Mouse (Mus musculus) neural tube, postnatal 0 days (tissue): ENCODE results near the gene Srcap. TPM values are rescaled to one million over a fixed set of nuclear protein-coding genes. Genes with fewer than 3 reads are reported as not detected.

Experiments used
- microRNA-seq: library from miRNA; unstranded; fragments of <30 nt; microRNA quantifications from one replicate; pipeline ENCODE4, GENCODE M21; 2016
- polyA plus RNA-seq: library from polyadenylated mRNA; unstranded; fragments of >200 nt; fragmentation: Nextera tagmentation; extraction: Ambion mirVana; gene quantifications from 2 replicates; pipeline ENCODE4 v1.2.1, GENCODE M21; 2015

The Srcap gene
- 33.7 and 40.4 TPM in 2 replicates for polyA plus RNA-seq

GRCm38 (mm10) chr7:127511808-127512230 lies at the start of gene Srcap:
Srcap (plus strand) TSS chr7:127511983.

DNA sequence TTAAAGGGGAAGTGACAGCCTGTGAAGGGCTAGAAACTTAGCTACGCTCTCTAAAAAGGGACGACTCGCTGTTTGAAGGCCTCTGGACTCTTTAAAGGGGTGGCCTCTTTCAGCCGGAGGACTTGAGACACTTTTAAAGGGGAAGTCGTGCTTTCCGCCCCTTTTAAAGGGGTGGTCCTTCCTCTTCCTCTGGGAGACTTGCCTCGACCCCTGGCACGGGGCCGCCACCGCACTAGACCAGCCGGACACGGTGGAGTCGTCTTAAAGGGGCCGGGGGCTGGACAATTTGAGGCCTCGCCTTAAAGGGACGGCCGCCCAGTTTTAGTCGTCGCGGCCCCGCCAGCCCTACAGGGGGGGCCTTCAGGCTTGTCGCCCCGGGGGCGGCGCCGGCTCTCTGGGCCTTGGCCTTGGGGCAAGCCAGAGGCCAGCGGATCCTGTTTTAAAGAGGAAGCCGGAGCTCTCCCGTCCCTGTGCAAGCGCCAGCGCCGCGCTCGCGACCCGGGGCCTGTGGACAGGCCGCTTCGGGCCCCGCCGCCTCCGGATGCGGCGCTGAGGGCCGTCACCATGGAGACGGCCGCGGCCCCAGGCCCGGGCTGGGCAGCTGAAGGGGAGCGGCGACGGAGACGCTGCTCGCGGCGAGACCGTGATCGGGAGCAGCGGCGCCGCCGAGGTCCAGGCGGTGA lies 33.0 kb upstream of the Srcap start, which contains the start of gene Fbrs:
Gene Fbrs (plus strand): TSS at position 565 of the 683 bp plus-strand sequence.

DNA sequence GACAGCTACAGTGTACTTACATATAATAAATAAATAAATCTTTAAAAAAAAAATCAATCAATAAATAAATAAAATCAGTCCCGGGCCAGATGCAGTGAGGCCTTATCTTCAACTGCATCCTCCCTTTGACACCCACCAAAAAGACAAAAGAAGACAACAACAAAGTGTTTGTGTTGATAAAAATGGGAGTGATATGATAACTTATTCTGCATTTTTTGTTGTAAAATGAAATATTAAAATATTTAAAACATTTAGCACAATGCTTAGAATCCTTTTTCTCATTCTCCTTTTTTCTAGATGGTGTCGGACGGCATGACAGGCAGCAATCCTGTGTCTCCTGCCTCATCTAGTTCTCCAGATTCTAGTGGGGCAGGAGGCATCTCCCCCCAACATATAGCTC lies 7.5 kb downstream of the Srcap start, which contains the start of gene Gm42715:
Gene Gm42715 (plus strand): TSS at position 301 of the 400 bp plus-strand sequence.

GRCm38 (mm10) chr7:127561340-127561858 lies 49.6 kb downstream of the Srcap start, which contains the start of gene Tmem265:
Tmem265 (plus strand) TSS chr7:127561390.

DNA sequence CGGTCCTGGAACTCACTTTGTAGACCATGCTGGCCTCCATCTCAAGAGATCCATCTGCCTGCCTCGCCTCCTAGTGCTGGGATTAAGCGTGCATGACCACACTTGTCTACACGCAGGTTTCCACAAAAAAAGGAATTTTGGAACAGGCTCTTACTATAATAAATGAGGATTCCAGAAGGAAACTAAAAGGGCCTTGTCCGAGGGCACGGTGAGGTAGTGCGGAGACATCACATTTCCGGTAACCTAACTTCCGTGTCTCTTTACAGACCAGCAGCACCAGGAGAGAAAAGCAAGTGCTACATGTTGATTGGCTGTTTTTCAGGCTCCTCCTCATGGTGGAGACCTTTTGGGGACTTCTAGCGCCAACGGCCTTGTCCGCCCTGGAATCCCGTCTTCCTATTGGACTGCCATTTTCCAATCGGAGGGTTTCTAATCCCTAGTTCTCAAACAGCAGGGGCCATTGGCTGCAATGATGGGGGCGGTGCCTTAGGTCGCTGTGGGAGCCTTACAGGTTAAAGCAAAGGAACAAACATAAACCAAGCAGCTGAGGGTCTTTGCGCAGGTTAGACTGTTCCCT lies 61.2 kb downstream of the Srcap start, which contains the start of gene Phkg2:
Gene Phkg2 (plus strand): TSS at position 446 of the 577 bp plus-strand sequence.

DNA sequence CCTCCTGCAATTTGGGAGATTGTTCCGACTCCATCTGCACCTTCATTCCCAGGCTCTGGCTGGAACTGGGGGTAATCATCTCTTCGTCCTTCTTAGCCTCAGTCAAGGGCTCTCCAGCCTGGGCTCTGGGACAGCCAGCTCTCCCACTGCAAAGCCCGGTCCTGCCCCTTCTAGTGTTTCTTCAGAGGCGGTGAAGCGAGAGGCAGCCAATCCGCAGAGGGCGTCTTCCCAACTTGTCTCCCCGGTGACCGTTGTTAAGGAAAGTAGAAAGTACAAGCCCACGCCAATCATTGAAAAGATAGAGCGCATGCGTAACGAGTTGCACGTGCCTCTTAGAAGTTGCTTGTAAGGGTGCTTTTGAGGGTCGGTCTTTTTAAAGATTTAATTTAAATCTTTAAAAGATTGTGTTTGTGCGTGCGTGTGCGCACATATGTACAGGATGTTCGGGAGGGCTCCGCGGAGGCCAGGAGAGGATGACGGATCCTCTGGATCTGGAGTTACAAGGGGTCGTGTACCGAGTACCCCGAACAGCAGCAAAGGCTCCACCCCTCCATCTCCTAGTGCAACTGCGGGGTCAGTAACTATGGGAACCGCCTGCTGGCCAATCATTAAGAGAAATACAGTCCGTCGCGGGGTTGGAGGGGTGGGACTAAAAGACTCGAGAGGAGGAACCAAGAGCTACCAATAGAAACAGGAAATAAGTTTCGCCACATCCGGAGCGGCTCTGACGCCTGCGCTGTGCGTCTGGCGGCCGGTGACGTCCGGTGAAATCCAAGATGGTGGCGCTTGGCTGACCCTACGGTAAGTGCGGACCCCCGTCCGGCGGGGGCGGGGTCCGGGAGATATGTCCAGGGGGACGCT lies 76.5 kb downstream of the Srcap start, which contains the start of the genes Ccdc189 and Rnf40:
Gene Ccdc189 (minus strand): TSS at position 585 of the 861 bp plus-strand sequence.
Gene Rnf40 (plus strand): TSS at position 757 of the 861 bp plus-strand sequence.

Small RNAs within 50 kb of the gene (microRNA-seq; reads per million reads assigned to microRNA genes)
- gene Gm47278 (not detected), gene Mir7060 (not detected)

Other genes with a start within 250 kb of the Srcap start
- 69.7 and 75.9 TPM in 2 replicates for gene Sephs2, start 237.9 kb upstream of the Srcap start, polyA plus RNA-seq
- 0.27 and 0.28 TPM in 2 replicates for gene Itgal, start 215.7 kb upstream of the Srcap start, polyA plus RNA-seq
- gene Zfp768, start 166.4 kb upstream of the Srcap start, polyA plus RNA-seq, result 12.9 and 13.5 TPM in 2 replicates
- 5.5 and 6.6 TPM in 2 replicates for gene Zfp747, start 135.9 kb upstream of the Srcap start, polyA plus RNA-seq
- 2.9 and 3.1 TPM in 2 replicates for gene 9130019O22Rik, start 124.8 kb upstream of the Srcap start, polyA plus RNA-seq
- 2.8 and 3.1 TPM in 2 replicates for gene E430018J23Rik, start 118.4 kb upstream of the Srcap start, polyA plus RNA-seq
- 3.2 and 3.8 TPM in 2 replicates for gene Zfp764, start 105.2 kb upstream of the Srcap start, polyA plus RNA-seq
- 31.8 and 32.0 TPM in 2 replicates for gene Zfp688, start 89.9 kb upstream of the Srcap start, polyA plus RNA-seq
- gene Zfp689, start 62.8 kb upstream of the Srcap start, polyA plus RNA-seq, result 8.2 and 11.7 TPM in 2 replicates
- gene Prr14, start 52.4 kb upstream of the Srcap start, polyA plus RNA-seq, result 26.2 and 33.0 TPM in 2 replicates
- 11.1 and 12.2 TPM in 2 replicates for gene Fbrs, start 32.8 kb upstream of the Srcap start, polyA plus RNA-seq
- 9.9 and 12.0 TPM in 2 replicates for gene Gm42715, start 7.6 kb downstream of the Srcap start, polyA plus RNA-seq
- gene Tmem265, start 49.4 kb downstream of the Srcap start, polyA plus RNA-seq, result 4.3 and 4.5 TPM in 2 replicates
- 52.7 and 66.9 TPM in 2 replicates for gene Phkg2, start 61.4 kb downstream of the Srcap start, polyA plus RNA-seq
- gene Ccdc189, start 76.6 kb downstream of the Srcap start, polyA plus RNA-seq, result 9.6 and 12.3 TPM in 2 replicates
- gene Rnf40, start 76.8 kb downstream of the Srcap start, polyA plus RNA-seq, result 26.0 and 28.3 TPM in 2 replicates
- gene Zfp629, start 103.8 kb downstream of the Srcap start, polyA plus RNA-seq, result 11.1 and 11.4 TPM in 2 replicates
- gene Bcl7c, start 196.9 kb downstream of the Srcap start, polyA plus RNA-seq, result 59.4 and 60.7 TPM in 2 replicates
- gene Ctf1, start 200.8 kb downstream of the Srcap start, polyA plus RNA-seq, result 5.3 and 5.8 TPM in 2 replicates
- gene Ctf2, start 220.2 kb downstream of the Srcap start, polyA plus RNA-seq, result 0.08 TPM in 1 of 2 replicates, not detected in the other
- 7.4 and 8.8 TPM in 2 replicates for gene Fbxl19, start 232.6 kb downstream of the Srcap start, polyA plus RNA-seq